ENCODE assay signal across 29 mouse cellular contexts in the genomic region with DNA sequence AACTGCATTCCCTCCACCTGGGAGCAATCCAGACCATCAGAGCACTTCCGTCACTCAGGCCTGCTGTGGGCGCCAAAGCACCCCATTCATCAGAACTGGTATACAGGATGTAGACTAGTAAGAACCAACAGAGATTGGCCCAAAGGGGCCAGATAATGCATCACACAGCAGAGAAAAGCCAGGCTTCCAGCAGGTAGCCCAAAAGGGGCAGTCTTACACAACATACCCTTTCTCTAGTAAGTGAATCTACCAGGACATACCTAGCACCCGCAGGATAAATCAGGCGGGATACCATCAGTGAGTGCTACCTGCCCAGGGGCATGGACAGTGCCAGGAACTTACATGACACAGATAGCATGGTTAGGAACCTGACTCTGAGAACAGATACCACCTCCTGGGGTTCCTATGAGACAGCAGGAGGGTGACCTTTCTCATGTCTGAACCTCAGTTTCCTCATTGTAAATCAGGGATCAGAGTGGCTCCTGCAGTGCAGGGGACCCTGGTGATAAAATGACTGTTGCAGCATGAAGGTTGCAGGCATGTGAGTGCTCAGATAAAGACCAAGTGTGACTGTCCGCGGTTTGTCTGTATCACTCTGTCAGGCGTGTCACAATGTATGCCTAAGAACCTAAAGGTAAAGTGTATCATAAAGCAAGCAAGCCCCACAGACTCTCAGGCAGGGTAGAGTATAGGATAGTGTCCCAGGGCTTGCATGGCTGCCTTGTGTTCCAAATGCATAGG. TPM values are rescaled to one million over a fixed set of nuclear protein-coding genes. Genes with fewer than 3 reads are reported as not detected.
DNase-seq lines count a peak whose midpoint lies in the region; ATAC-seq and TF ChIP-seq lines count a peak whose summit lies in the region.
"Had no signal": no experiment of that assay in that cellular context is flagged by ENCODE, and none has a peak within 500 bp of the region (broad histone marks: within the 10 kb centered on the region; RNA-seq: fewer than 3 reads in every experiment).

No protein-coding gene starts in this region.

- peak; percentile 38 to 45 for DNase-seq in cerebellum, adult 2 months
- no peak for DNase-seq in cerebellum, adult 11 months
- DNase-seq in heart, postnatal 4 days, result no peak
- DNase-seq in liver, embryonic 11.5 days (ENCODE audit: low spot score), result no peak
- no peak for DNase-seq in liver
- DNase-seq in thymus, postnatal 25 days, result no peak
- DNase-seq: adrenal gland, postnatal 14 days; gastrocnemius, postnatal 25 days; heart, adult 18-20 months; kidney, adult 8-10 months; layer of hippocampus, adult 9-11 months; liver, embryonic 13.5 days; lung, adult 18-20 months; right cerebral cortex, adult 18-20 months; spleen, adult 18-20 months; thymus, adult 18-20 months; thymus, postnatal 36 days had no signal

- no peaks in the 10 kb centered on the region for H3K27me3 ChIP-seq in cerebellum, adult 2 months (ENCODE audit: control insufficient read depth, insufficient read depth, low read length)
- no peaks in the 10 kb centered on the region for H3K27me3 ChIP-seq in heart, embryonic 13.5 days (replicated peaks)
- no peaks in the 10 kb centered on the region for H3K27me3 ChIP-seq in liver, embryonic 11.5 days (replicated peaks; ENCODE audit: control insufficient read depth, insufficient read depth, low read length)
- H3K27me3 ChIP-seq: forebrain, embryonic 13.5 days; heart, embryonic 12.5 days; hindbrain, embryonic 13.5 days; limb, embryonic 13.5 days; liver, embryonic 13.5 days had no signal

- ATAC-seq in heart, embryonic 13.5 days (ENCODE audit: extremely low read depth, insufficient number of reproducible peaks, low FRiP score, low TSS enrichment), result no peak
- 0 out of 2 replicates have a peak, but pooled peaks have one; percentile 12 for ATAC-seq in liver, embryonic 11.5 days (replicated peaks; ENCODE audit: low FRiP score)
- peak; percentile 8; the same call in 1 of the 2 replicates for ATAC-seq in megakaryocyte progenitor cell, adult 5-6 weeks (replicated peaks; ENCODE audit: poor library complexity)
- ATAC-seq: forebrain, embryonic 13.5 days; intestine, embryonic 16.5 days; lung, postnatal 0 days; midbrain, embryonic 16.5 days had no signal

- WGBS in cerebellum, adult 2 months, result 58% methylated on average over 7 of the region's 7 CpGs
- WGBS in heart, embryonic 13.5 days, result 76% methylated on average over 7 of the region's 7 CpGs
- 72% methylated on average over 7 of the region's 7 CpGs for WGBS in liver, embryonic 11.5 days

- no peak for TF ChIP-seq CTCF in cerebellum, adult 2 months (IDR thresholded peaks at IDR 0.05; ENCODE audit: borderline replicate concordance, insufficient read depth, low read depth, low read length)

- H3K4me1 ChIP-seq in cerebellum, adult 2 months (ENCODE audit: control insufficient read depth, insufficient read depth, low read length), result peaks cover 90% of the 10 kb centered on the region
- peaks cover 57% of the 10 kb centered on the region for H3K4me1 ChIP-seq in heart, embryonic 13.5 days
- H3K4me1 ChIP-seq in liver, embryonic 11.5 days (replicated peaks; ENCODE audit: control insufficient read depth, insufficient read depth, low read length), result peaks cover 11% of the 10 kb centered on the region

- H3K9ac ChIP-seq in heart, embryonic 13.5 days, result 0 out of 2 replicates have a peak overlapping the region, but pooled peaks have one; percentile 19
- H3K9ac ChIP-seq in liver, embryonic 11.5 days (ENCODE audit: low read depth, low read length), result no peak overlapping the region
- H3K9ac ChIP-seq: forebrain, embryonic 13.5 days; heart, embryonic 12.5 days; hindbrain, embryonic 13.5 days; limb, embryonic 13.5 days; liver, embryonic 13.5 days had no signal

- no peaks in the 10 kb centered on the region for H3K9me3 ChIP-seq in heart, embryonic 13.5 days
- H3K9me3 ChIP-seq in liver, embryonic 11.5 days (ENCODE audit: control insufficient read depth, low read length), result no peaks in the 10 kb centered on the region
- H3K9me3 ChIP-seq: forebrain, embryonic 13.5 days; heart, embryonic 12.5 days; hindbrain, embryonic 13.5 days; limb, embryonic 13.5 days; liver, embryonic 13.5 days had no signal

- TF ChIP-seq POLR2A in cerebellum, adult 2 months (IDR thresholded peaks at IDR 0.05; ENCODE audit: borderline replicate concordance, insufficient read depth, low read length), result no peak

- H3K36me3 ChIP-seq in heart, embryonic 13.5 days, result peaks cover 85% of the 10 kb centered on the region
- H3K36me3 ChIP-seq in liver, embryonic 11.5 days (ENCODE audit: control insufficient read depth, insufficient read depth, low read length), result peaks cover 38% of the 10 kb centered on the region

- no peak overlapping the region for H3K4me3 ChIP-seq in cerebellum, adult 2 months (replicated peaks; ENCODE audit: insufficient read depth, low read depth, low read length)
- H3K4me3 ChIP-seq in heart, embryonic 13.5 days, result no peak overlapping the region
- no peak overlapping the region for H3K4me3 ChIP-seq in liver, embryonic 11.5 days (ENCODE audit: low read depth, low read length)
- H3K4me3 ChIP-seq: forebrain, embryonic 13.5 days; heart, embryonic 12.5 days; hindbrain, embryonic 13.5 days; limb, embryonic 13.5 days; liver, embryonic 13.5 days had no signal

- no peak overlapping the region for H3K4me2 ChIP-seq in heart, embryonic 13.5 days
- H3K4me2 ChIP-seq in liver, embryonic 11.5 days, result no peak overlapping the region
- H3K4me2 ChIP-seq: forebrain, embryonic 13.5 days; heart, embryonic 12.5 days; hindbrain, embryonic 13.5 days; limb, embryonic 13.5 days; liver, embryonic 13.5 days; midbrain, embryonic 11.5 days had no signal

- peak overlapping the region; percentile 53 for H3K27ac ChIP-seq in cerebellum, adult 2 months (ENCODE audit: insufficient read depth, low read length)
- H3K27ac ChIP-seq in heart, embryonic 13.5 days (replicated peaks), result no peak overlapping the region
- H3K27ac ChIP-seq in liver, embryonic 11.5 days (ENCODE audit: low read depth, low read length), result no peak overlapping the region
- H3K27ac ChIP-seq: forebrain, embryonic 13.5 days; hindbrain, embryonic 13.5 days; kidney, postnatal 0 days; limb, embryonic 13.5 days; liver, embryonic 13.5 days had no signal

RNA-seq across cellular contexts. Expression of gene Ppp5c, which starts 8.1 kb away (rescaled TPM):
- 306 and 336 TPM in 2 replicates for polyA plus RNA-seq in cerebellum, adult 2 months (2012; rRNA removed)
- polyA plus RNA-seq in heart, embryonic 13.5 days (2015; fragmentation: Nextera tagmentation; extraction: Ambion mirVana), result 82.3 and 94.0 TPM in 2 replicates
- 100 to 1,000 TPM; 109 TPM for total RNA-seq in heart, postnatal 4 days (2021)
- 124 and 128 TPM in 2 replicates for polyA plus RNA-seq in liver, embryonic 11.5 days (2014; fragmentation: Nextera tagmentation; extraction: Ambion mirVana)
- total RNA-seq in megakaryocyte progenitor cell, adult 5-6 weeks (2015), result 74.8 and 80.5 TPM in 2 replicates
- 68.3 and 78.9 TPM in 2 replicates for total RNA-seq in megakaryocyte progenitor cell, adult 5-6 weeks (2017)

RNA-seq across cellular contexts. Expression of gene Ccdc8, which starts 27.1 kb away (rescaled TPM):
- polyA plus RNA-seq in cerebellum, adult 2 months (2012; rRNA removed), result 0.87 and 1.2 TPM in 2 replicates
- polyA plus RNA-seq in heart, embryonic 13.5 days (2015; fragmentation: Nextera tagmentation; extraction: Ambion mirVana), result 25.5 and 25.8 TPM in 2 replicates
- 10 to 100 TPM; 22.0 to 24.5 TPM for total RNA-seq in heart, postnatal 4 days (2021)
- polyA plus RNA-seq in liver, embryonic 11.5 days (2014; fragmentation: Nextera tagmentation; extraction: Ambion mirVana), result 13.2 and 13.5 TPM in 2 replicates
- total RNA-seq in megakaryocyte progenitor cell, adult 5-6 weeks (2015), result 1.1 and 1.3 TPM in 2 replicates
- total RNA-seq in megakaryocyte progenitor cell, adult 5-6 weeks (2017), result 3.8 and 6.0 TPM in 2 replicates

RNA-seq across cellular contexts. Expression of gene Gm42372, which starts 36.7 kb away (rescaled TPM):
- polyA plus RNA-seq in cerebellum, adult 2 months (2012; rRNA removed), result 33.2 and 34.4 TPM in 2 replicates
- polyA plus RNA-seq in heart, embryonic 13.5 days (2015; fragmentation: Nextera tagmentation; extraction: Ambion mirVana), result 0.09 and 0.14 TPM in 2 replicates
- under 1 TPM in 1 of 2 experiments, not detected in 1; 0.05 TPM for total RNA-seq in heart, postnatal 4 days (2021)
- polyA plus RNA-seq in liver, embryonic 11.5 days (2014; fragmentation: Nextera tagmentation; extraction: Ambion mirVana), result 0.15 and 0.16 TPM in 2 replicates
- total RNA-seq in megakaryocyte progenitor cell, adult 5-6 weeks (2015), result 0.67 TPM in 1 of 2 replicates, not detected in the other
- 0.20 TPM in 1 of 2 replicates, not detected in the other for total RNA-seq in megakaryocyte progenitor cell, adult 5-6 weeks (2017)
- total RNA-seq: gastrocnemius, postnatal 25 days; heart, postnatal 25 days had no signal

RNA-seq across cellular contexts. Expression of gene Hif3a, which starts 42.6 kb away (rescaled TPM):
- 2.1 and 4.2 TPM in 2 replicates for polyA plus RNA-seq in cerebellum, adult 2 months (2012; rRNA removed)
- polyA plus RNA-seq in heart, embryonic 13.5 days (2015; fragmentation: Nextera tagmentation; extraction: Ambion mirVana), result 26.7 and 26.8 TPM in 2 replicates
- 1 to 10 TPM; 3.1 to 3.8 TPM for total RNA-seq in heart, postnatal 4 days (2021)
- 28.3 and 32.1 TPM in 2 replicates for polyA plus RNA-seq in liver, embryonic 11.5 days (2014; fragmentation: Nextera tagmentation; extraction: Ambion mirVana)
- total RNA-seq in megakaryocyte progenitor cell, adult 5-6 weeks (2015), result 1.6 and 2.1 TPM in 2 replicates
- 0.21 and 0.78 TPM in 2 replicates for total RNA-seq in megakaryocyte progenitor cell, adult 5-6 weeks (2017)

RNA-seq across cellular contexts. Expression of gene Psg16, which starts 54.2 kb away (rescaled TPM):
- polyA plus RNA-seq in cerebellum, adult 2 months (2012; rRNA removed), result 20.8 and 22.0 TPM in 2 replicates
- polyA plus RNA-seq in heart, embryonic 13.5 days (2015; fragmentation: Nextera tagmentation; extraction: Ambion mirVana), result 0.10 TPM in 1 of 2 replicates, not detected in the other
- total RNA-seq in heart, postnatal 4 days (2021), result under 1 TPM; 0.10 to 0.20 TPM
- 0.12 TPM in 2 replicates for polyA plus RNA-seq in liver, embryonic 11.5 days (2014; fragmentation: Nextera tagmentation; extraction: Ambion mirVana)
- total RNA-seq in megakaryocyte progenitor cell, adult 5-6 weeks (2015), result 0.02 TPM in 1 of 2 replicates, not detected in the other
- 0.25 TPM in 1 of 2 replicates, not detected in the other for total RNA-seq in megakaryocyte progenitor cell, adult 5-6 weeks (2017)

Comparison
In these comparisons a context has a peak if more than half of its experiments do, and no peak if none do; other contexts are left out.
1. DNase-seq: peak in cerebellum, adult 2 months (2 of 2); none in cerebellum, adult 11 months (single experiment), heart, postnatal 4 days (single experiment), liver, embryonic 11.5 days (single experiment), liver (single experiment) and thymus, postnatal 25 days (single experiment).
2. RNA of gene Gm42372, which starts 36.7 kb away (polyA plus RNA-seq): 33.2 to 34.4 TPM in cerebellum, adult 2 months; 0.15 to 0.16 TPM in liver, embryonic 11.5 days and 0.09 to 0.14 TPM in heart, embryonic 13.5 days; every median in the first group is over 10 times any median in the second.